Mouse (Mus musculus) gastrocnemius, postnatal 14 days (tissue): ENCODE measurements at regions not wholly inside any gene's neighbourhood (a gene's known extent, or its start where the extent isn't known, plus 50 kb on each side); places are given as distances from the start of the nearest gene placed in this dataset.
A peak's percentile ranks its signal among the peaks of the same experiment; 100 is the strongest.

Experiments used
- DNase-seq: peaks from one replicate; pipeline ENCODE4 v3.0.0; 2021; ENCODE audit warnings: mixed read lengths
- intact Hi-C: fragments of 180-260 bp; cut with DNase I; formaldehyde crosslinking; loops from one replicate; pipeline ENCODE4 v1.15.1; 2025; ENCODE audit warnings: low total_unique reads

DNA sequence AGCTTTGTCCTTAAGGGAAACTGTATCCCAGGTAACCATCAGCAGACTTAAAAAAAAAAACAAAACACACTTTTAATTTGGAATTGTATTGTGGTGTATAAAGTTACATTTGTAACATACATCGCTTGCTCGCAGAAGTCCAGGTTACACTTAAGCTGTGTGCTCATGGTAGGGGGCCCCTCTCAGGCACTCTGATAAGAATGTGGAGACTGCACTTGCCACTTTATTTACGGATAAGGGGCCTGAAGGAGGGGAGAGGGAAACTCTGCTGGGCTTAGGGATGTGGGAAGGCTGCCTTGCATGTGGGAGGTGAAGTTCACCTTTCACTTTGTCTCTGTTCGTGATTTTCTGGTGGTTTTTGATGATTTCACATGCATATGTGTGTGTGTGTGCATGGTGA lies 58.7 kb downstream of the Ccdc185 start:
- intact Hi-C loops, result no loop called here
- DNase-seq, result no peak

DNA sequence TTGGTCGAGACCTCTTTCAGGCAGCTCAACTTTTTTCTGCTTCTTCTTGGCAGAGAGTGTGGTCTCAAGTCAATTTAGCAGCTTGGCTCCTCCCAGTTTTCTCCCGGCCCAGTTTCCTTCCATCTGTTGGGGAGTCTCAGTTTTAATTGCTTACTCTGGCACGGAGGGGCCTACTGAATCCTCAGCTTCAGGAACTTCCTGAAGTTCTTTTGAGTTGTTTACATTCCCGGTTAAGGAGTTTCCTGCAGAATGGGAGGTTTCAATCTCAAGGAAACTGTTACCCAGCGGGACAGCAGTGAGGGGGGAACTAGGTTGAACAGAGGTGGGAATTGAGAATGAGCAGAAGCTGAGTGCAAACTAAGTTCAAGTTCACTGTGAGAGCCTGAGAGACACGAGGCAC lies 59.2 kb downstream of the Ccdc185 start:
- DNase-seq, result no peak
- intact Hi-C loops, result no loop called here

DNA sequence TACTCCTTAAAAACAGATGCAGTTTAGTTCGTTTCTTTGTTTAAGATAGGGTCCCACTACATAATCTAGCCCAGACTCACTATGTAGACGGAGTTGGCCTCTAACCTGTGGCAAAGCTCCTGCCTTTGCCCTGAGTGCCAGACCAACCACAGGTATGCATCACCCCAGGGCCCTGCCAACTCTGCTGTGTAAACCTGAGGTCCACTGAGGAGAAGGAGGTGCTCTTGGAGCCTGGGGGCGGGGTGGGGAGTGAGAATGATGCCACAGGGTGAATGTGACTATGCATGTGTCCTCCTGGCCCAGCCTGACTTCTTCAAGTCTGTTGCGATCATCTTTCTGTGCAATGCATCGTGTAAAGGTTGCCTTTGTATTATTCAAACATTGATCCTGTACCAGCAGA lies 61.8 kb downstream of the Ccdc185 start:
- DNase-seq, result no peak
- intact Hi-C loops, result no loop called here

- no peak for DNase-seq
- intact Hi-C loops, result no loop called here
Observed at GRCm38 (mm10) chr1:182686231-182686630, 62.7 kb downstream of the Ccdc185 start.

DNA sequence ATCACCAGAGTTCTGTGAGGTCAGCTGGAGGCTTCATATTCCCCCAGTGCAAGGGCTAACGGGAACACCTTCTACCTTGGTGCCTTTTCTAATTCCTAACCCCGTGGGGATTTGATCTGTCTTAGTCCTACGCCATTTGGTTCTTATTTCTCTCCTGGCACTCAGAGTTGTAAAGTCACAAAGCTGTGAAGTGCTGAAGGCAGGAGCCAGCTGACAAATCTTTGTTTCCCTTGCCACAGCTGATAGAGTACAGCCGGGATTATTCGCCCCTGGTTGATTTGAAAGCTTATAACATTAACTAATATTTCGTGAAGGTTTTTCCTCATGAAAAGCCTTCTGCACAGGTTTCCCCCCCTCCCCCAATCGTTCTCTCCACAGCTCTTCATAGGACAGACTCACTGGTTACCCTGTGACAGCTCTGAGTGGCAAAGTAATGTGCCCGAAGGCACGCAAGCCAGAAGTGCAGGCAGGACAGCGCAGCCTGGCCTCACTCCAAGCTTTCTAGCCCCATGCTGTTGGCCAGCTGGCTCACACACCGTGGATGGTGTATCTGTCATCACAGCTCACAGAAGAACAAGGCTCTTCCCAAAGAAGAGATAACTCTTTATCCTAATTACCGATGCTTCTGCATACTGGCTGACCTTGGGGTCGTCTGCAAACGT lies 66.3 kb downstream of the Ccdc185 start:
- peak; percentile 71 for DNase-seq
- intact Hi-C loops, result no loop called here
